Mouse (Mus musculus) liver, embryonic 15.5 days (tissue): ENCODE measurements around the gene Lmo7. TPM values are rescaled to one million over a fixed set of nuclear protein-coding genes. Genes with fewer than 3 reads are reported as not detected.

Experiments
- ATAC-seq: fragments of 200-750 bp; cut with Nextera tagmentation; 2 replicates; pipeline ENCODE4 v1.8.0; 2017; ENCODE audit warnings: moderate number of reproducible peaks, mild to moderate bottlenecking, moderate library complexity; ENCODE audit not compliant: insufficient read depth
- H3K27ac ChIP-seq: fragments of 300-500 bp; sonication (generic); replicated peaks from 2 replicates; pipeline ENCODE4 v1.5.1; 2015; ENCODE audit warnings: mild to moderate bottlenecking, inconsistent platforms
- H3K27me3 ChIP-seq: fragments of 300-500 bp; sonication (generic); 2 replicates; pipeline ENCODE4 v1.6.1; 2015; ENCODE audit warnings: mild to moderate bottlenecking, inconsistent platforms
- H3K36me3 ChIP-seq: fragments of 300-500 bp; sonication (generic); replicated peaks from 2 replicates; pipeline ENCODE4 v1.6.1; 2015; ENCODE audit warnings: moderate library complexity, mild to moderate bottlenecking, inconsistent platforms
- H3K4me1 ChIP-seq: fragments of 300-500 bp; sonication (generic); replicated peaks from 2 replicates; pipeline ENCODE4 v1.6.1; 2015; ENCODE audit warnings: inconsistent platforms
- H3K4me2 ChIP-seq: fragments of 300-500 bp; sonication (generic); 2 replicates; pipeline ENCODE4 v1.6.1; 2015; ENCODE audit warnings: moderate library complexity, mild to moderate bottlenecking, inconsistent platforms
- H3K4me3 ChIP-seq: fragments of 300-500 bp; sonication (generic); replicated peaks from 2 replicates; pipeline ENCODE4 v1.5.1; 2015; ENCODE audit warnings: mild to moderate bottlenecking, inconsistent platforms
- H3K9ac ChIP-seq: fragments of 300-500 bp; sonication (generic); 2 replicates; pipeline ENCODE4 v1.6.1; 2015; ENCODE audit warnings: moderate library complexity, mild to moderate bottlenecking, inconsistent platforms
- H3K9me3 ChIP-seq: fragments of 300-500 bp; sonication (generic); replicated peaks from 2 replicates; pipeline ENCODE4 v1.6.1; 2016; ENCODE audit warnings: inconsistent platforms
- WGBS: fragments of 180-500 bp; shearing (Covaris S2); methylation state at CpG from one replicate; pipeline ENCODE4 v1.1.7; 2015; ENCODE audit warnings: mixed read lengths; ENCODE audit not compliant: insufficient replicate concordance; 5-methylcytosine and 5-hydroxymethylcytosine counted together
- polyA plus RNA-seq: library from polyadenylated mRNA; unstranded; fragments of >200 nt; fragmentation: Nextera tagmentation; extraction: Ambion mirVana; gene quantifications from 2 replicates; pipeline ENCODE4 v1.2.1, GENCODE M21; 2015

Lmo7 gene
- polyA plus RNA-seq, 1 experiment from 2014 or later: 2.7 TPM

DNA sequence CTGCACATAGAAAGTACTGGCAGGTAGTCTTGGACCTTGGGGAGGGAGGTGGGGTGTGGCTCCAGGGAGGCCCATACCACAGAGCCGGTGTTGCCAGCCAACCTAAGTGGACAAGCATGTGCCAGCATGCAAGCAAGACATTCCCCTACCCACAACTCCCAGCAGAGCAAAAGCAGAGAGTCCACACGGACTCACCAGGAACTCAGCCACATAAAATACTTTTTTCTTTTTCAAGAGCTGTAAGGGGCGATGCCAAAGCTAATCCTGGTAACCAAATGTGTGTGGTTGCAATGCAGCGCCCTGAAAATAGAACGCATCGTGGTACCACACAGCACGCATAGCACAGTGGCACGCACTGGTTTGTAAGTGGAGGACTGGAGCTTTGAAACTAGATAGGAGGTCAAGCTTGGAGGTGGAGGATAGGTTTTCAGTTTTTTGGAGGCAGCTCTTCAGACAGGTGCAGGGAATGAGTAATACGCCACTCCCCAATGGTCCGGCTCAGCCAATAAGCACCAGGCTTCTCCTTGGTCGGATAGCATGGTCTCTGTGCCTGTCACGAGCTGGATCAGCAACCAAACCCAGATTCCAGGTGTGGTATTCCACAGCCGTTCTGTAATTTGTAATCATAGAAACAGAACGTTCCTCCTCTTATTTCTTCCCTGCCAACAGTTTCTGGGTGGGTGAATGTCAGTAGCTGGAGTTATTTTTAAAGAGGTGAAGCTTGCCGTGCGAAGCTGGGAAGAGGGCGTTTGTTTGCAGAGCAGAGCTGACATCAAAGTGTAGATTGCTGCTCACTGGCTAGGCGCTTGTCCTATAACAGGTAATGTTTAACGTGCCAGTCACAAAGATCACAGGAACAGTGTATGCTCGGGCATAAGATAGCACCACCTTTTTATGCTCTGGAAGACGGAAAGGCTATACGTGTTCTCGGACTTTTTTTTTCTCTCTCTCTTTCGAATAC is 110.3 kb downstream of the Lmo7 start:
- Histone ChIP-seq H3K9ac (no peak overlapping the region), H3K27ac (peak overlapping the region; percentile 61; the same call in 1 of the 2 replicates), H3K4me2 (peak overlapping the region; percentile 18), H3K9me3 (no peaks in the 10 kb centered on the region), H3K36me3 (no peaks in the 10 kb centered on the region), H3K4me1 (peaks cover 3% of the 10 kb centered on the region; the same call in 1 of the 2 replicates), H3K27me3 (no peaks in the 10 kb centered on the region), H3K4me3 (peak overlapping the region; percentile 29; the same call in 1 of the 2 replicates)
- 68% methylated on average over 24 of the region's 24 CpGs for WGBS
- peak; percentile 79 for ATAC-seq

DNA sequence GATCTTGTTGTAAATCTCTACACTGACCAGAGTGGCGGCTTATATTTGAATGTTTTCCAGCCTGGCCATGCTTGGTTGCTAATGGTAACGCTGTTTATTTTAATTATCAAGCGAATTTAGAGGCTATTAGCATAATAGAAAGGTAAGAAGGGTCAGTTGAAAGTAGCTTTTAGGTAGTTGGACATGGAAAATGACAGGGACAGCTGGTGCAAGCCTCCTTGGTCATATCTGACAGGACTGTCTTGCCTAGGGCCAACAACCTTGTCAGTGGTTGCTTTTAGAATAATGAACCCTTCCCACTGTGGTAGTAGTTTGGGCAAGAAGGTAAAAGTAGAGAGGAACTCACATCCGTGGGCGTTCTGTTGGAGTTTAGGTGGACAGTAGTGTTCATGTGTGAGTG is 111.5 kb downstream of the Lmo7 start:
- Histone ChIP-seq H3K4me2 (peak overlapping the region; percentile 39), H3K9me3 (no peaks in the 10 kb centered on the region), H3K27me3 (no peaks in the 10 kb centered on the region), H3K27ac (no peak overlapping the region), H3K9ac (no peak overlapping the region), H3K4me3 (peak overlapping the region; percentile 34), H3K4me1 (peaks cover 11% of the 10 kb centered on the region), H3K36me3 (no peaks in the 10 kb centered on the region)
- 51% methylated on average over 5 of the region's 5 CpGs for WGBS
- ATAC-seq: no peak

DNA sequence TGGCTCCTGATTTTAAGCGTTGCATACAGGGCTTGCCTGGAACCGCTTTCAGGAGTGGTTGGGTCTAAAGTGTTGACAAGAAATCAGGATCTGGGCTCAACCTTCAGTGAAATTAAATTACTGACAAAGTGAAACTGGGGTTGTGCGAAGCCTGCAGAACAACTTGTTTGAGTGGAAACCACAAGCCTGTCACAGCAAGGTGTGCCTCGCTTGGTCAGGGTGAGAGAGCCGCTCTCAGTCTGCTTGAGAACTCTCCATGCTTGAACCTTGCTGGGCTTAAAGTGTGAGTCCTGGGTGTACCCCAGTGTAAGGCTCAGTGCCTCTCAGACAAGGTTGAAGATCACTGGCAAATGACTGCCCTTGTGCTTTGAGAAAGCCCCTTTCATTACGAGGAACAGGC is 112.8 kb downstream of the Lmo7 start:
- peaks cover 22% of the 10 kb centered on the region for H3K4me1 ChIP-seq
- H3K9ac ChIP-seq: no peak overlapping the region
- peak overlapping the region; percentile 37 for H3K4me2 ChIP-seq
- H3K9me3 ChIP-seq: no peaks in the 10 kb centered on the region
- no peaks in the 10 kb centered on the region for H3K27me3 ChIP-seq
- ATAC-seq: no peak
- no peaks in the 10 kb centered on the region for H3K36me3 ChIP-seq
- WGBS: 57% methylated on average over 6 of the region's 6 CpGs
- no peak overlapping the region; the same call in 1 of the 2 replicates for H3K4me3 ChIP-seq
- H3K27ac ChIP-seq: no peak overlapping the region

DNA sequence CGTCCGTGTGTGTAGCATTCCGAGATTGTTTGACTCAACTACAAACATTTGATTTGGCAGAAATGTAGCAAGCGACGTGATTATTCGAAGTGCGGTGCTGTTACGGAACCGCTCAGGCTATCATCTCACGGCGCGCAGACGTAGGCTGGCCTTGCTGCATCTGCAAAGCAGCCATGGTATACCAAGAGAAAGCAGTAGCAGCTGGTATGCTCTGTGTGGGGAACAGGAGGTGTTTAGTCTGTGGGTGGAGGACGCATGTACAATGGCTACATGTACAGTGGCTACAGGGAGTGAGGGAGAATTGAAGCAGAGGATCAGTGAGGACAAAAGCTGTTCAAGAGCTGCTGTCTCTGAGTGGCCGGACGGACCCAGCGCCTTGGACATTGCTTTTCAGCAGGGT is 113.7 kb downstream of the Lmo7 start:
- peaks cover 28% of the 10 kb centered on the region for H3K4me1 ChIP-seq
- no peaks in the 10 kb centered on the region for H3K9me3 ChIP-seq
- no peak for ATAC-seq
- no peak overlapping the region for H3K4me2 ChIP-seq
- no peak overlapping the region for H3K4me3 ChIP-seq
- H3K9ac ChIP-seq: no peak overlapping the region
- H3K27me3 ChIP-seq: no peaks in the 10 kb centered on the region
- WGBS: 81% methylated on average over 17 of the region's 17 CpGs
- H3K27ac ChIP-seq: no peak overlapping the region
- no peaks in the 10 kb centered on the region for H3K36me3 ChIP-seq

DNA sequence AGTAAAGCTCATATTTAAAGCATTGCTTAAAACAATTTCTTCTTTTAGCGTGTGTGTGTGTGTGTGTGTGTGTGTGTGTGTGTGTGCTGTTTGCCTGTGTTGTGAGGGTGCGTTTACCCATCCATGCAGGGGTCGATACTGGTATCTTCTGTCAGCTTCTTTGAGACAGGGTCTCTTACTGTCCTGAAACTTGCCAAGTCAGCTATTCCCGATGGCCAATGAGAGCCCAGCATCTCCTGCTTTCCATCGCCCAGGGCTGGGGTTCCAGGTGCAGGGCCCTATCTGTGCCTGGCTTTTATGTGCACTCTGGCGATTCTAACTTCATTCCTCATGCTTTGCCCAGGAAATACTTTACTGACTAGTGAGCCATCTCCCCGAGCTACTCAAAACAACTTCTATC is 114.7 kb downstream of the Lmo7 start:
- Histone ChIP-seq H3K9ac (no peak overlapping the region), H3K4me2 (no peak overlapping the region), H3K27ac (no peak overlapping the region), H3K4me3 (no peak overlapping the region), H3K27me3 (no peaks in the 10 kb centered on the region), H3K36me3 (no peaks in the 10 kb centered on the region), H3K9me3 (no peaks in the 10 kb centered on the region), H3K4me1 (peaks cover 28% of the 10 kb centered on the region)
- 60% methylated on average over 7 of the region's 7 CpGs for WGBS
- ATAC-seq: no peak

DNA sequence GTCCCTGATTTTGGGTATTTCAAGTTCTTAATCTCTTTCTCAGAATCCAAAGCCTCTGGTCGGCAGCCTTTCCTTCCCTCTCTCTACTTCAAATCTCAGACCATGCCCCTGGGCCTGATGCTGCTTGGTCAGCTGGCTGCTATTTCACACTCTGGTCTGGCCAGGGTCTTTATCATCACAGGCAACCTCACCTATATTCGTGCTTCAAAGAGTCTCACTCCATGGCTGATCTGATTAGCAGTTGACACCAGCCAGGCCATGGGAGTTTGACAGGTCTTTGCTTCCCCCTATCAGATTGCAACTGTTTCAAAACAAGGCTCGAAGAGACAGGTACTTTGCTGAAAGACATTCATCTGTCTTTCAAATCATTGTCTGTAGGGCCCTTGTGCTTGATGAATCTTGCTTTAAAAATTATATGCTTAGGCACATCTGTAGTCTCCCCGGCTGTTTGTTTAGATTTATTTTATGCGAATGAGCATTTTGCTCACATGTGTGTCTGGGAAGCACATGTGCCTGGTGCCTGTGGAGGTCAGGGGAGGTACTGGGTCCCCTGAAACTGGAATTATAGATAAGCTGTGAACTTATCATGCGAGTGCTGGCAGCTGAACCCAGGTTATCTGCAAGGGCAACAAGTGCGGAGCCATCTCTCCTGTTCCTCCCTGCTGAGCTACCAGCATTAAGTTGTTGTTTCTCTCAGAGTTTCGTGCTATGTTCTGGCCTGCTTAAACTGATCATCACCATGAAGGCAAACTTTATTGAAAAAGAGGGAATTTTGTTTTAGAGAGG is 116.5 kb downstream of the Lmo7 start:
- Histone ChIP-seq H3K9ac (no peak overlapping the region), H3K27ac (peak overlapping the region; percentile 54), H3K4me3 (no peak overlapping the region), H3K4me2 (peak overlapping the region; percentile 24), H3K27me3 (no peaks in the 10 kb centered on the region), H3K9me3 (no peaks in the 10 kb centered on the region), H3K36me3 (no peaks in the 10 kb centered on the region), H3K4me1 (peaks cover 28% of the 10 kb centered on the region)
- WGBS: 29% methylated on average over 8 of the region's 8 CpGs
- peak; percentile 86 for ATAC-seq

DNA sequence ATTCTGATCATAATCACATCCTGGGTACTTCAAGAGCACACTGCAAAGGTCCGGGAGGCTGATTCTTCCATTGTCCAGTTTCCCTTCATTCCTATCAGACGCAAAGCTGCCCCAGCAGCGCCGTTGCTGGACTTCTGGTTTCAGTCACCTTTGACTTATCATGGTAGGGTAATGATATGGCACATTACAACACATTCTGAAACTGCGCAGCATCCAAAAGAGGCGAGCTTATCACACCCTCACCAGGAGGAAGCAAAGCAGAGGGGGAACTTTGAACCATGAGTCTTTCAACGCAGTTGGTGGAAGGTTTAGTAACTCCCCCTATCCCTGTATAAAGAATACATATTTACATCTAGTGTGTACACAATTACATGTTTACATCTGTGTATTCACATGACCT is 117.8 kb downstream of the Lmo7 start:
- 36% methylated on average over 7 of the region's 7 CpGs for WGBS
- peaks cover 28% of the 10 kb centered on the region for H3K4me1 ChIP-seq
- peak overlapping the region; percentile 25; the same call in 1 of the 2 replicates for H3K4me2 ChIP-seq

DNA sequence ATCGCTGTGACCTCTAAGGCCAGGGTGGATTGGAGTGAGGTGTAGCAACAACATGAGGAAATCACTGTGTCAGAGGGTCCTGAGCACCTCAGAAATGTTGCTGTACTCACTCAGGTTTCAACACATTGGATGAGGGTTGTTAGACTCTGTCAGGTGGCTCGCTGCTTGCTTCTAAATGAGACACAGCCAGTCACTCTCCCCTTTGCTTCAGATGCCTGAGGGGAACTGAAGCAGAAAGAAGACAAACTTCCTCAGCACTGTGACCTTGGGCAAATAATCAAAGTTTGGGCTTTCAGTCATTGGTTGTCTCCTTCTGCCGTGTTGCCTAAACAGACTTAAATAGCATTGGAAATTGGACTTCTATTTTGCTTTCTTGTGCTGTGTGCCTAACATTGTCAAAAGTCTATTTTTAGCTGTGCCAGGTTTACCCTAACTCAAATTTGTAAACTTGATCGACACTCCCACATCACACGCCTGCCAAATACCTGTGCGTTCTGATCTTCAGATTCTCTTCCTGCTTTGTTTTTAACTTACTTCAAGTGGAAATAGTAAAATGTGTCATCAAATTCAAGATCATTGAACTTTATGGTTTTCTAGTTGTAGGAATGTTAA is 122.9 kb downstream of the Lmo7 start:
- Histone ChIP-seq H3K36me3 (no peaks in the 10 kb centered on the region), H3K27ac (no peak overlapping the region)
- ATAC-seq: no peak

More for the DNA sequence above, 117.8 kb downstream of the Lmo7 start:
- Histone ChIP-seq H3K36me3 (no peaks in the 10 kb centered on the region), H3K9ac (no peak overlapping the region), H3K27ac (no peak overlapping the region; the same call in 1 of the 2 replicates), H3K27me3 (no peaks in the 10 kb centered on the region), H3K9me3 (no peaks in the 10 kb centered on the region), H3K4me3 (no peak overlapping the region)
- ATAC-seq: peak; percentile 66

DNA sequence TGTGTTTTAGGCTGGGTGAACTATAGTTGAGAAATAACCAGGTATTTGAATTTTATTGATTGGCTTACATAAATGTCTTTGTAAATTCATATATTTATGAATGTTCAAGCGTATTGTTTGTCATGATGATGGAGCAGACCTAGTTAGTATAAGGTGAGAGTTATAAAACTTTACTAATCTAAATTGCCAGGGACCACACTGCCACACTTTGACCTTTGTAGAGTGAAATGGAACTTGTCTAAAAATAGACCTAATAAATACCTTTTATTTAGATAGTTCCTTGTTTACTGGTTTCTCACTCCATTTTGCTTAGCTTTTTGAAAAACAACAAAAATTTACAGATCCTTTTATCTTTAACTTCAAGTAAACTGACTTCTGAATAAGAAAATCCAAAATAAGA is 123.5 kb downstream of the Lmo7 start:
- H3K9me3 ChIP-seq: no peaks in the 10 kb centered on the region
- no peak overlapping the region for H3K27ac ChIP-seq
- 58% methylated on average over 1 of the region's 1 CpGs for WGBS
- no peak overlapping the region for H3K9ac ChIP-seq
- H3K4me1 ChIP-seq: peaks cover 2% of the 10 kb centered on the region
- no peak overlapping the region for H3K4me2 ChIP-seq
- no peaks in the 10 kb centered on the region for H3K36me3 ChIP-seq
- ATAC-seq: no peak
- no peaks in the 10 kb centered on the region for H3K27me3 ChIP-seq
- H3K4me3 ChIP-seq: no peak overlapping the region

More for the DNA sequence above, 122.9 kb downstream of the Lmo7 start:
- H3K9me3 ChIP-seq: no peaks in the 10 kb centered on the region
- peaks cover 7% of the 10 kb centered on the region for H3K4me1 ChIP-seq
- H3K4me3 ChIP-seq: no peak overlapping the region
- no peaks in the 10 kb centered on the region for H3K27me3 ChIP-seq
- WGBS: 67% methylated on average over 6 of the region's 6 CpGs
- H3K4me2 ChIP-seq: no peak overlapping the region
- no peak overlapping the region for H3K9ac ChIP-seq

DNA sequence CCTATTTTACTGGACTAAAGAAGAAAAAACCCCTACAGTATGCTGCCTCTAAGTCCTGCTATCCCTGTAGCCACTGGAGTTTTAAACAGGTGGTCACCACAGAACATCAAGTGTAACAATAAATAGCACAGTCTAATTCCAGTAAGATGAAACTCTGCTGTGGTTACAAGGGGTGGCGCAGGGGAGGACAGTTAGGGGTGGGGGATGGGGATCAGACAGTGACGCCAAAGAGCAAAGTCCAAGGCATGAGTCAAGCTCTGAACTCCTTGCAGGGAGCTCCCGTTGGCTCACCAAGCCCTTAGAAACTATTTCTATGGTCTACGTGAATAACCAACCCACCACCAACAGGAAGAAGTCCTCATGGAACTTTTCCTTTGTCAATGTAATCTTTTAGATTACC is 124.0 kb downstream of the Lmo7 start:
- 34% methylated on average over 4 of the region's 4 CpGs for WGBS
- Histone ChIP-seq H3K4me3 (no peak overlapping the region), H3K9me3 (no peaks in the 10 kb centered on the region), H3K27me3 (no peaks in the 10 kb centered on the region), H3K36me3 (no peaks in the 10 kb centered on the region), H3K9ac (no peak overlapping the region), H3K27ac (no peak overlapping the region), H3K4me2 (no peak overlapping the region), H3K4me1 (no peaks in the 10 kb centered on the region)
- no peak for ATAC-seq

DNA sequence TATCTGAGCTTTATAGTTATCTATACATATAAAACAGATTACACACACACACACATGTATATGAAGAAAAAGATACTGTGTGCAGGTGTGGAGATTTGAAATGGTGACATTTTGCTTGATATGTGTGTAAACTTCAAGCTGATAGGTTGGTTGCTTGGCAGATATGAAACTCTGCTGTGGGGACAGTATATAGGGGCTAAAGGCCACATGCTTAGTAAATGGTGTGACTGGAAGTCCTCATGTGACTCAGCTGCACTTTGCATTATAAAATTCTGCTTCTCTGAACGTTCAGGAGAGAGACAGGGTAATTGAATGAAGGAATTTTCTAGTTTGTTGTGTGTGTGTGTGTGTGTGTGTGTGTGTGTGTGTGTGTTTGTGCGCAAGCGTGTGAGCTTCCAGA is 124.5 kb downstream of the Lmo7 start:
- Histone ChIP-seq H3K27me3 (no peaks in the 10 kb centered on the region), H3K4me1 (no peaks in the 10 kb centered on the region), H3K4me2 (no peak overlapping the region), H3K9me3 (no peaks in the 10 kb centered on the region), H3K27ac (no peak overlapping the region), H3K9ac (no peak overlapping the region), H3K4me3 (no peak overlapping the region), H3K36me3 (no peaks in the 10 kb centered on the region)
- ATAC-seq: no peak
- 64% methylated on average over 3 of the region's 3 CpGs for WGBS
